Mouse (Mus musculus): ENCODE measurements around the gene Htr5b. TPM values are rescaled to one million over a fixed set of nuclear protein-coding genes. Genes with fewer than 3 reads are reported as not detected.
A peak's percentile ranks its signal among the peaks of the same experiment; 100 is the strongest.

The Htr5b gene
- polyA plus RNA-seq, 1 experiment from 2014 or later, result 2.7 TPM

- 78% methylated on average over 19 of the region's 19 CpGs for WGBS
- Histone ChIP-seq H3K36me3 (ENCODE audit: control insufficient read depth, insufficient read depth, low read length) (0 out of 2 replicates have a peak, but pooled peaks cover 3% of the 10 kb centered on the region), H3K4me2 (ENCODE audit: low read length) (no peak overlapping the region), H3K4me1 (ENCODE audit: control insufficient read depth, insufficient read depth, low read depth, low read length) (no peaks in the 10 kb centered on the region), H3K4me3 (ENCODE audit: low read length) (no peak overlapping the region), H3K27me3 (replicated peaks; ENCODE audit: control insufficient read depth, insufficient read depth, low read length) (no peaks in the 10 kb centered on the region), H3K9ac (ENCODE audit: low read depth, low read length) (no peak overlapping the region), H3K27ac (ENCODE audit: low read depth, low read length) (no peak overlapping the region), H3K9me3 (ENCODE audit: control insufficient read depth, low read length) (no peaks in the 10 kb centered on the region)
- peak; percentile 48; the same call in 1 of the 2 replicates for ATAC-seq
Measured at GRCm38 (mm10) chr1:121510420-121511140, 17.7 kb downstream of the Htr5b start.

GRCm38 (mm10) chr1:121508729-121509128, 19.5 kb downstream of the Htr5b start:
- H3K4me2 ChIP-seq (ENCODE audit: low read length), result no peak overlapping the region
- H3K27ac ChIP-seq (ENCODE audit: low read depth, low read length), result no peak overlapping the region
- H3K9me3 ChIP-seq (ENCODE audit: control insufficient read depth, low read length), result no peaks in the 10 kb centered on the region
- peaks cover 3% of the 10 kb centered on the region; the same call in 1 of the 2 replicates for H3K36me3 ChIP-seq (ENCODE audit: control insufficient read depth, insufficient read depth, low read length)
- no peaks in the 10 kb centered on the region for H3K4me1 ChIP-seq (ENCODE audit: control insufficient read depth, insufficient read depth, low read depth, low read length)
- no peak overlapping the region for H3K4me3 ChIP-seq (ENCODE audit: low read length)
- no peaks in the 10 kb centered on the region for H3K27me3 ChIP-seq (replicated peaks; ENCODE audit: control insufficient read depth, insufficient read depth, low read length)
- ATAC-seq, result no peak
- no peak overlapping the region for H3K9ac ChIP-seq (ENCODE audit: low read depth, low read length)
- WGBS, result 91% methylated on average over 2 of the region's 2 CpGs

GRCm38 (mm10) chr1:121497093-121497492, 31.2 kb downstream of the Htr5b start:
- no peaks in the 10 kb centered on the region for H3K4me1 ChIP-seq (ENCODE audit: control insufficient read depth, insufficient read depth, low read depth, low read length)
- H3K27ac ChIP-seq (ENCODE audit: low read depth, low read length), result no peak overlapping the region
- H3K4me2 ChIP-seq (ENCODE audit: low read length), result no peak overlapping the region
- H3K4me3 ChIP-seq (ENCODE audit: low read length), result no peak overlapping the region
- H3K27me3 ChIP-seq (replicated peaks; ENCODE audit: control insufficient read depth, insufficient read depth, low read length), result no peaks in the 10 kb centered on the region
- WGBS, result 98% methylated on average over 4 of the region's 4 CpGs
- no peak for ATAC-seq
- no peak overlapping the region for H3K9ac ChIP-seq (ENCODE audit: low read depth, low read length)
- peaks cover 48% of the 10 kb centered on the region for H3K36me3 ChIP-seq (ENCODE audit: control insufficient read depth, insufficient read depth, low read length)
- no peaks in the 10 kb centered on the region for H3K9me3 ChIP-seq (ENCODE audit: control insufficient read depth, low read length)

GRCm38 (mm10) chr1:121490241-121490640, 38.0 kb downstream of the Htr5b start:
- WGBS, result 23% methylated on average over 5 of the region's 5 CpGs
- Histone ChIP-seq H3K27ac (ENCODE audit: low read depth, low read length) (no peak overlapping the region), H3K9ac (ENCODE audit: low read depth, low read length) (no peak overlapping the region), H3K4me2 (ENCODE audit: low read length) (no peak overlapping the region), H3K9me3 (ENCODE audit: control insufficient read depth, low read length) (no peaks in the 10 kb centered on the region), H3K4me3 (ENCODE audit: low read length) (no peak overlapping the region), H3K36me3 (ENCODE audit: control insufficient read depth, insufficient read depth, low read length) (peaks cover 36% of the 10 kb centered on the region), H3K4me1 (ENCODE audit: control insufficient read depth, insufficient read depth, low read depth, low read length) (no peaks in the 10 kb centered on the region), H3K27me3 (replicated peaks; ENCODE audit: control insufficient read depth, insufficient read depth, low read length) (no peaks in the 10 kb centered on the region)
- no peak for ATAC-seq

DNA sequence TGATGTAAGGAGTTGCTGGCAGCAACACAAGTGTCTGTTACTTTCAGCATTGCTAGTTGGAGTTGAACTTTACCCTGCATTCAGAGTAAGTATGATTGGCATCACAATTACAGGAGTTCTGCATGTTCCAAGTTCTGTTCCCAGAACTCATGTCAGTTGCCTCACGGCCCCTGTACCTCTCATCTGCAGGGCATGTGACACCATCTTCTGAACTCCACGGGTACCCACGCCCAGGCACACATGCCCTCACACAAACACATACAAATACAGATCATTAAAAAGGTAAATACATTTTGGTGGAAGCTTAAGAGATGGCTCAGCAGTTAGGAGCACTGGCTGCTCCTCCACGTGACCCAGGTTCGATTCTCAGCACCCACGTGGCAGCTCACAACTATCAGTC, 41.5 kb downstream of the Htr5b start:
- H3K27me3 ChIP-seq (replicated peaks; ENCODE audit: control insufficient read depth, insufficient read depth, low read length), result no peaks in the 10 kb centered on the region
- no peak for ATAC-seq
- no peak overlapping the region for H3K27ac ChIP-seq (ENCODE audit: low read depth, low read length)
- 94% methylated on average over 6 of the region's 6 CpGs for WGBS
- H3K9me3 ChIP-seq (ENCODE audit: control insufficient read depth, low read length), result 0 out of 2 replicates have a peak, but pooled peaks cover 3% of the 10 kb centered on the region
- peaks cover 37% of the 10 kb centered on the region for H3K36me3 ChIP-seq (ENCODE audit: control insufficient read depth, insufficient read depth, low read length)
- no peaks in the 10 kb centered on the region for H3K4me1 ChIP-seq (ENCODE audit: control insufficient read depth, insufficient read depth, low read depth, low read length)
- no peak overlapping the region for H3K4me2 ChIP-seq (ENCODE audit: low read length)
- H3K9ac ChIP-seq (ENCODE audit: low read depth, low read length), result no peak overlapping the region
- no peak overlapping the region for H3K4me3 ChIP-seq (ENCODE audit: low read length)

- no peaks in the 10 kb centered on the region for H3K4me1 ChIP-seq (ENCODE audit: control insufficient read depth, insufficient read depth, low read depth, low read length)
- no peak for ATAC-seq
- no peak overlapping the region for H3K4me3 ChIP-seq (ENCODE audit: low read length)
- H3K27ac ChIP-seq (ENCODE audit: low read depth, low read length), result no peak overlapping the region
- H3K27me3 ChIP-seq (replicated peaks; ENCODE audit: control insufficient read depth, insufficient read depth, low read length), result no peaks in the 10 kb centered on the region
- H3K9me3 ChIP-seq (ENCODE audit: control insufficient read depth, low read length), result 0 out of 2 replicates have a peak, but pooled peaks cover 3% of the 10 kb centered on the region
- no peak overlapping the region for H3K4me2 ChIP-seq (ENCODE audit: low read length)
- peaks cover 40% of the 10 kb centered on the region for H3K36me3 ChIP-seq (ENCODE audit: control insufficient read depth, insufficient read depth, low read length)
- no peak overlapping the region for H3K9ac ChIP-seq (ENCODE audit: low read depth, low read length)
- WGBS, result 85% methylated on average over 4 of the region's 4 CpGs
Measured at GRCm38 (mm10) chr1:121483091-121483490, 45.2 kb downstream of the Htr5b start.

GRCm38 (mm10) chr1:121479403-121479802, 48.9 kb downstream of the Htr5b start:
- no peak overlapping the region for H3K9ac ChIP-seq (ENCODE audit: low read depth, low read length)
- peaks cover 30% of the 10 kb centered on the region for H3K36me3 ChIP-seq (ENCODE audit: control insufficient read depth, insufficient read depth, low read length)
- H3K27ac ChIP-seq (ENCODE audit: low read depth, low read length), result no peak overlapping the region
- no peak overlapping the region for H3K4me2 ChIP-seq (ENCODE audit: low read length)
- no peaks in the 10 kb centered on the region for H3K4me1 ChIP-seq (ENCODE audit: control insufficient read depth, insufficient read depth, low read depth, low read length)
- 99% methylated on average over 5 of the region's 5 CpGs for WGBS
- ATAC-seq, result no peak
- H3K4me3 ChIP-seq (ENCODE audit: low read length), result no peak overlapping the region
- H3K9me3 ChIP-seq (ENCODE audit: control insufficient read depth, low read length), result 0 out of 2 replicates have a peak, but pooled peaks cover 3% of the 10 kb centered on the region
- no peaks in the 10 kb centered on the region for H3K27me3 ChIP-seq (replicated peaks; ENCODE audit: control insufficient read depth, insufficient read depth, low read length)

DNA sequence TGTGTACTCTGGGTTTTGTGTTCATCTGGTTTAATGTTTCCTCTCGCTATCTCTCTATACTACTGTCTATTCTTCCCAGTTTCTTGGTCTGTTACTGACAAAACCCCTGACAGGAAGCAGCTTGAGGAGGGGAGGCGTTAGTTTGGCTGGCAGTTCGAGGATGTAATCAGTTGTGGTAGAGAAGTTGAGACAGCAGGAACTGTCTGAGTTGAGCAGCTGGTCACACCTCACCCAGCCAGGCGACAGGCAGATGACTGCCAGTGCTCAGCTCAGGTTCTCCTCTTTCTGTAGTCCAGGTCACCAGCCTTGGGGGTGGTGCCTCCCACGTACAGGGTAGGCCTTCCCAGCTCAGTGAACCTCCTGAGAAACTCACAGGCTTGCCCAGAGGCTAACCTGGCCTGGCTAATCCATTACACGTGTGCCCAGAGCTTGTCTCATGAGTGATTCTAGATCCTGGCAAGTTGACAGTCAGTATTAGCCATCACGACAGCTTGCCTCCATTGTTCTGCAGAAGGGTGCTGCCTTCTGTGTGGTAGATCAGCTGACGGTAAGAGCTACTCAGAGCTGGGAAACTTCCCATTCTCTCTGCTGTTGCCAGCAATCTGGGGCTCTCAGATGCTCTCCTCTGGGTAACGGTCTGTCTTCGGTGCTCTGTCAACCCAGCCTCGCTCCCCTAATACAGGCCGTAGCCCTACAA, 49.8 kb downstream of the Htr5b start:
- H3K36me3 ChIP-seq (ENCODE audit: control insufficient read depth, insufficient read depth, low read length), result peaks cover 30% of the 10 kb centered on the region
- 0 out of 2 replicates have a peak, but pooled peaks cover 3% of the 10 kb centered on the region for H3K9me3 ChIP-seq (ENCODE audit: control insufficient read depth, low read length)
- no peaks in the 10 kb centered on the region for H3K4me1 ChIP-seq (ENCODE audit: control insufficient read depth, insufficient read depth, low read depth, low read length)
- H3K9ac ChIP-seq (ENCODE audit: low read depth, low read length), result no peak overlapping the region
- H3K27ac ChIP-seq (ENCODE audit: low read depth, low read length), result no peak overlapping the region
- no peak overlapping the region for H3K4me2 ChIP-seq (ENCODE audit: low read length)
- H3K27me3 ChIP-seq (replicated peaks; ENCODE audit: control insufficient read depth, insufficient read depth, low read length), result no peaks in the 10 kb centered on the region
- 83% methylated on average over 12 of the region's 12 CpGs for WGBS
- 0 out of 2 replicates have a peak, but pooled peaks have one; percentile 30 for ATAC-seq
- H3K4me3 ChIP-seq (ENCODE audit: low read length), result no peak overlapping the region

DNA sequence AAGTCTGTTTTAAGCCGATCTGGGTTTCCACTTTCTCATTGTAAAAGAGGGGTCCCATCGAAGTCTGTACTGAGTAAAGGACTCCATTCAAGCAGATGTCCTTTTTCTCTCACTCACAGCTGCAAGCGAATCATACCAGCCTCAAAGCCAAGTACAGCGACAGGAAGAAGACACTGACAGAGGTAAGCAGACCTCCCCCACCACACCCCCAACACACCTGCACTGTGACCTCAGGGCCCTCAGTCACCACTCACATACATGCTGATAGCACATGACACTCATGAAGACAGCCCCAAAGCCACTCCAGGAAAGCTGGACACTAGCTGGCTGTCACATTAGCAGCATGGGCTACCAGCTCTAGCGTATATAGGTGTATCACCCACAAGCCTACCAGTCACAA, 50.5 kb downstream of the Htr5b start:
- peaks cover 23% of the 10 kb centered on the region for H3K36me3 ChIP-seq (ENCODE audit: control insufficient read depth, insufficient read depth, low read length)
- no peak overlapping the region for H3K4me3 ChIP-seq (ENCODE audit: low read length)
- H3K9ac ChIP-seq (ENCODE audit: low read depth, low read length), result no peak overlapping the region
- no peaks in the 10 kb centered on the region for H3K9me3 ChIP-seq (ENCODE audit: control insufficient read depth, low read length)
- H3K27ac ChIP-seq (ENCODE audit: low read depth, low read length), result no peak overlapping the region
- H3K4me1 ChIP-seq (ENCODE audit: control insufficient read depth, insufficient read depth, low read depth, low read length), result no peaks in the 10 kb centered on the region
- no peaks in the 10 kb centered on the region for H3K27me3 ChIP-seq (replicated peaks; ENCODE audit: control insufficient read depth, insufficient read depth, low read length)
- ATAC-seq, result no peak
- 92% methylated on average over 5 of the region's 5 CpGs for WGBS
- H3K4me2 ChIP-seq (ENCODE audit: low read length), result no peak overlapping the region

Measured in hindbrain, embryonic 16.5 days (tissue).